8 mouse cellular contexts compared by ENCODE assay signal in genomic region chr4:41502986-41503412, GRCm38 (mm10). TPM values are rescaled to one million over a fixed set of nuclear protein-coding genes. Genes with fewer than 3 reads are reported as not detected.
A peak's percentile ranks its signal among the peaks of the same experiment; 100 is the strongest.
DNase-seq lines count a peak whose midpoint lies in the region; ATAC-seq lines count a peak whose summit lies in the region.

Gene AI464131 (minus strand): TSS chr4:41503076.

- WGBS in intestine, embryonic 16.5 days, result under 1% methylated on average over 16 of the region's 18 CpGs
- WGBS in midbrain, embryonic 10.5 days, result 1% methylated on average over 18 of the region's 18 CpGs

- peak within 1 kb of the TSS; percentile 54 for H3K4me3 ChIP-seq in intestine, embryonic 16.5 days (ENCODE audit: low read length)
- H3K4me3 ChIP-seq in midbrain, embryonic 10.5 days, result peak within 1 kb of the TSS; percentile 61

- ATAC-seq in intestine, embryonic 16.5 days, result peak; percentile 94

- H3K4me1 ChIP-seq in intestine, embryonic 16.5 days (ENCODE audit: control insufficient read depth, insufficient read depth, low read length), result peaks cover 36% of the 10 kb centered on the region
- H3K4me1 ChIP-seq in midbrain, embryonic 10.5 days, result peaks cover 64% of the 10 kb centered on the region

- peaks cover 30% of the 10 kb centered on the region for H3K27me3 ChIP-seq in intestine, embryonic 16.5 days (replicated peaks; ENCODE audit: control insufficient read depth, insufficient read depth, low read length)
- peaks cover 70% of the 10 kb centered on the region for H3K27me3 ChIP-seq in midbrain, embryonic 10.5 days (ENCODE audit: low read depth, poor library complexity, severe bottlenecking)

- intact Hi-C loops in left cerebral cortex, postnatal 25 days (cut with DNase I), result no loop called here

- peak within 1 kb of the TSS; percentile 86 for H3K4me2 ChIP-seq in intestine, embryonic 16.5 days (ENCODE audit: low read depth, low read length)

- peak; percentile 98 for DNase-seq in adrenal gland, adult 8-10 months
- peak; percentile 99 for DNase-seq in embryo, embryonic 9.5 days (ENCODE audit: extremely low spot score)
- DNase-seq in gastrocnemius, postnatal 4 days (ENCODE audit: low spot score in 2 of 2), result peak; percentile 99
- peak; percentile 88 to 97 for DNase-seq in left cerebral cortex, postnatal 25 days (ENCODE audit: low spot score in 2 of 2)
- DNase-seq in midbrain, embryonic 10.5 days (ENCODE audit: low spot score), result peak; percentile 99
- DNase-seq in right cerebral cortex, postnatal 4 days, result peak; percentile 93
- DNase-seq in yolk sac, embryonic 10.5 days (ENCODE audit: low spot score), result peak; percentile 99

- H3K27ac ChIP-seq in intestine, embryonic 16.5 days (ENCODE audit: low read length), result peak within 1 kb of the TSS; percentile 52
- H3K27ac ChIP-seq in midbrain, embryonic 10.5 days (replicated peaks), result peak within 1 kb of the TSS; percentile 79

- no peaks in the 10 kb centered on the region for H3K9me3 ChIP-seq in intestine, embryonic 16.5 days (ENCODE audit: control insufficient read depth, low read length)
- no peaks in the 10 kb centered on the region for H3K9me3 ChIP-seq in midbrain, embryonic 10.5 days (replicated peaks)

- H3K36me3 ChIP-seq in intestine, embryonic 16.5 days (ENCODE audit: control insufficient read depth, insufficient read depth, low read length), result peaks cover 13% of the 10 kb centered on the region
- no peaks in the 10 kb centered on the region for H3K36me3 ChIP-seq in midbrain, embryonic 10.5 days

- peak within 1 kb of the TSS; percentile 66 for H3K9ac ChIP-seq in intestine, embryonic 16.5 days (ENCODE audit: low read depth, low read length)

RNA-seq across cellular contexts. Expression of gene AI464131, which starts in this region (rescaled TPM):
- 10 to 100 TPM in 3 of 4 experiments, 1 to 10 TPM in 1; 9.1 to 13.8 (median 10.6) TPM for total RNA-seq in adrenal gland, adult 8-10 months (2022)
- 10 to 100 TPM; 78.4 to 90.4 TPM for total RNA-seq in gastrocnemius, postnatal 4 days (2021)
- 12.7 and 15.3 TPM in 2 replicates for polyA plus RNA-seq in intestine, embryonic 16.5 days (2015; fragmentation: Nextera tagmentation; extraction: Ambion mirVana)
- 10 to 100 TPM; 31.6 to 36.9 TPM for total RNA-seq in left cerebral cortex, postnatal 25 days (2021)
- polyA plus RNA-seq in midbrain, embryonic 10.5 days (2016; fragmentation: Nextera tagmentation; extraction: Ambion mirVana), result 7.3 and 9.2 TPM in 2 replicates

Comparison
In these comparisons a context has a peak if more than half of its experiments do, and no peak if none do; other contexts are left out.
1. Peak in every context shown above with its lines: DNase-seq, ATAC-seq, H3K4me3 ChIP-seq and H3K27ac ChIP-seq.